Mouse (Mus musculus): ENCODE measurements around the gene Vps41.

The Vps41 gene

GRCm38 (mm10) chr13:18794454-18794853 is 77.4 kb downstream of the Vps41 start:
- DNase-seq (ENCODE audit: low read depth) = no peak

GRCm38 (mm10) chr13:18797555-18797954 is 80.5 kb downstream of the Vps41 start:
- DNase-seq (ENCODE audit: low read depth) = no peak

- no peak for DNase-seq (ENCODE audit: low read depth)
Measured at GRCm38 (mm10) chr13:18800434-18800833, 83.3 kb downstream of the Vps41 start.

GRCm38 (mm10) chr13:18809465-18809864 is 92.4 kb downstream of the Vps41 start:
- no peak for DNase-seq (ENCODE audit: low read depth)

GRCm38 (mm10) chr13:18809978-18810675 is 93.0 kb downstream of the Vps41 start:
- DNase-seq (ENCODE audit: low read depth) = peak; percentile 44

GRCm38 (mm10) chr13:18824420-18825123 is 107.5 kb downstream of the Vps41 start:
- no peak for DNase-seq (ENCODE audit: low read depth)

GRCm38 (mm10) chr13:18827029-18827428 is 109.9 kb downstream of the Vps41 start:
- no peak for DNase-seq (ENCODE audit: low read depth)

- no peak for DNase-seq (ENCODE audit: low read depth)
Measured at GRCm38 (mm10) chr13:18830486-18830885, 113.4 kb downstream of the Vps41 start.

GRCm38 (mm10) chr13:18839231-18839630 is 122.1 kb downstream of the Vps41 start:
- no peak for DNase-seq (ENCODE audit: low read depth)

- no peak for DNase-seq (ENCODE audit: low read depth)
Measured at GRCm38 (mm10) chr13:18840366-18840765, 123.3 kb downstream of the Vps41 start.

GRCm38 (mm10) chr13:18841019-18841418 is 123.9 kb downstream of the Vps41 start:
- no peak for DNase-seq (ENCODE audit: low read depth)

- no peak for DNase-seq (ENCODE audit: low read depth)
Measured at GRCm38 (mm10) chr13:18841752-18842282, 124.7 kb downstream of the Vps41 start.

GRCm38 (mm10) chr13:18842556-18842955 is 125.5 kb downstream of the Vps41 start:
- no peak for DNase-seq (ENCODE audit: low read depth)

- DNase-seq (ENCODE audit: low read depth) = no peak
Measured at GRCm38 (mm10) chr13:18843546-18843945, 126.5 kb downstream of the Vps41 start.

GRCm38 (mm10) chr13:18847386-18847785 is 130.3 kb downstream of the Vps41 start:
- DNase-seq (ENCODE audit: low read depth) = no peak

- no peak for DNase-seq (ENCODE audit: low read depth)
Measured at GRCm38 (mm10) chr13:18849563-18849962, 132.5 kb downstream of the Vps41 start.

GRCm38 (mm10) chr13:18851182-18851581 is 134.1 kb downstream of the Vps41 start:
- DNase-seq (ENCODE audit: low read depth) = no peak

GRCm38 (mm10) chr13:18852718-18853117 is 135.6 kb downstream of the Vps41 start:
- DNase-seq (ENCODE audit: low read depth) = no peak

GRCm38 (mm10) chr13:18856026-18856802 is 139.1 kb downstream of the Vps41 start:
- DNase-seq (ENCODE audit: low read depth) = no peak

GRCm38 (mm10) chr13:18858183-18858582 is 141.1 kb downstream of the Vps41 start:
- DNase-seq (ENCODE audit: low read depth) = no peak

GRCm38 (mm10) chr13:18859389-18859788 is 142.3 kb downstream of the Vps41 start:
- DNase-seq (ENCODE audit: low read depth) = no peak

- DNase-seq (ENCODE audit: low read depth) = peak; percentile 29
Measured at GRCm38 (mm10) chr13:18868030-18868490, 151.0 kb downstream of the Vps41 start.

Data from fibroblast of lung, adult 2 months (primary cell).